Mouse (Mus musculus): Measurements from ENCODE around the gene Gltp. TPM values are rescaled to one million over a fixed set of nuclear protein-coding genes. Genes with fewer than 3 reads are reported as not detected.

Gene Gltp
- polyA plus RNA-seq, 1 experiment: 56.2 TPM

- peaks cover 8% of the 10 kb centered on the region for H3K36me3 ChIP-seq (replicated peaks; ENCODE audit: low read length)
- no peak overlapping the region for H3K4me3 ChIP-seq (replicated peaks)
- TF ChIP-seq FLI1 (IDR thresholded peaks at IDR 0.05; ENCODE audit: low read length): no peak
- no peak for TF ChIP-seq GATA1 (IDR thresholded peaks at IDR 0.05; ENCODE audit: borderline replicate concordance, low read length)
- H3K4me1 ChIP-seq: peaks cover 46% of the 10 kb centered on the region
- H3K27me3 ChIP-seq (replicated peaks): peaks cover 20% of the 10 kb centered on the region
- H3K9me3 ChIP-seq: peaks cover 4% of the 10 kb centered on the region
These were observed 26.0 kb downstream of the Gltp start for GRCm38 (mm10) chr5:114664750-114665149.

- Histone ChIP-seq H3K27me3 (replicated peaks) (peaks cover 27% of the 10 kb centered on the region), H3K4me3 (replicated peaks) (no peak overlapping the region), H3K9me3 (peaks cover 4% of the 10 kb centered on the region), H3K36me3 (replicated peaks; ENCODE audit: low read length) (peaks cover 3% of the 10 kb centered on the region), H3K4me1 (peaks cover 46% of the 10 kb centered on the region)
- TF ChIP-seq FLI1 (IDR thresholded peaks at IDR 0.05; ENCODE audit: low read length) (no peak), GATA1 (IDR thresholded peaks at IDR 0.05; ENCODE audit: borderline replicate concordance, low read length) (no peak)
These were observed 26.6 kb downstream of the Gltp start for GRCm38 (mm10) chr5:114664139-114664538.

- TF ChIP-seq GATA1 (IDR thresholded peaks at IDR 0.05; ENCODE audit: borderline replicate concordance, low read length) (no peak), FLI1 (IDR thresholded peaks at IDR 0.05; ENCODE audit: low read length) (no peak)
- peak overlapping the region; percentile 51 for H3K4me3 ChIP-seq (replicated peaks)
- no peaks in the 10 kb centered on the region for H3K36me3 ChIP-seq (replicated peaks; ENCODE audit: low read length)
- H3K4me1 ChIP-seq: peaks cover 48% of the 10 kb centered on the region
- peaks cover 57% of the 10 kb centered on the region for H3K27me3 ChIP-seq (replicated peaks)
- peaks cover 4% of the 10 kb centered on the region for H3K9me3 ChIP-seq
These were observed 29.8 kb downstream of the Gltp start for GRCm38 (mm10) chr5:114661029-114661428.

GRCm38 (mm10) chr5:114658255-114658654 lies 32.5 kb downstream of the Gltp start, which contains the start of gene Trpv4:
Gene Trpv4, minus strand, starts transcription at chr5:114658421.
- TF ChIP-seq GATA1 (IDR thresholded peaks at IDR 0.05; ENCODE audit: borderline replicate concordance, low read length) (no peak), FLI1 (IDR thresholded peaks at IDR 0.05; ENCODE audit: low read length) (no peak)
- Histone ChIP-seq H3K36me3 (replicated peaks; ENCODE audit: low read length) (no peaks in the 10 kb centered on the region), H3K4me1 (peaks cover 49% of the 10 kb centered on the region), H3K9me3 (peaks cover 4% of the 10 kb centered on the region), H3K27me3 (replicated peaks) (peaks cover 75% of the 10 kb centered on the region), H3K4me3 (replicated peaks) (peak within 1 kb of the TSS; percentile 78)

GRCm38 (mm10) chr5:114657426-114657825 lies 33.4 kb downstream of the Gltp start:
- Histone ChIP-seq H3K27me3 (replicated peaks) (peaks cover 81% of the 10 kb centered on the region), H3K4me1 (peaks cover 49% of the 10 kb centered on the region), H3K4me3 (replicated peaks) (peak overlapping the region; percentile 17), H3K9me3 (peaks cover 4% of the 10 kb centered on the region), H3K36me3 (replicated peaks; ENCODE audit: low read length) (no peaks in the 10 kb centered on the region)
- no peak for TF ChIP-seq GATA1 (IDR thresholded peaks at IDR 0.05; ENCODE audit: borderline replicate concordance, low read length)
- TF ChIP-seq FLI1 (IDR thresholded peaks at IDR 0.05; ENCODE audit: low read length): no peak

- Histone ChIP-seq H3K36me3 (replicated peaks; ENCODE audit: low read length) (no peaks in the 10 kb centered on the region), H3K4me1 (peaks cover 51% of the 10 kb centered on the region), H3K27me3 (replicated peaks) (peaks cover 87% of the 10 kb centered on the region), H3K9me3 (no peaks in the 10 kb centered on the region), H3K4me3 (replicated peaks) (no peak overlapping the region)
- TF ChIP-seq FLI1 (IDR thresholded peaks at IDR 0.05; ENCODE audit: low read length): no peak
- no peak for TF ChIP-seq GATA1 (IDR thresholded peaks at IDR 0.05; ENCODE audit: borderline replicate concordance, low read length)
These were observed 34.5 kb downstream of the Gltp start for GRCm38 (mm10) chr5:114656305-114656704.

- H3K27me3 ChIP-seq (replicated peaks): peaks cover 89% of the 10 kb centered on the region
- H3K4me1 ChIP-seq: peaks cover 52% of the 10 kb centered on the region
- no peaks in the 10 kb centered on the region for H3K9me3 ChIP-seq
- H3K4me3 ChIP-seq (replicated peaks): no peak overlapping the region
- TF ChIP-seq GATA1 (IDR thresholded peaks at IDR 0.05; ENCODE audit: borderline replicate concordance, low read length): no peak
- H3K36me3 ChIP-seq (replicated peaks; ENCODE audit: low read length): no peaks in the 10 kb centered on the region
These were observed 35.1 kb downstream of the Gltp start for GRCm38 (mm10) chr5:114655721-114656120.

GRCm38 (mm10) chr5:114653656-114654437 lies 36.9 kb downstream of the Gltp start:
- H3K27me3 ChIP-seq (replicated peaks): peaks cover 84% of the 10 kb centered on the region
- no peak overlapping the region for H3K4me3 ChIP-seq (replicated peaks)
- H3K9me3 ChIP-seq: no peaks in the 10 kb centered on the region
- H3K36me3 ChIP-seq (replicated peaks; ENCODE audit: low read length): no peaks in the 10 kb centered on the region
- TF ChIP-seq FLI1 (IDR thresholded peaks at IDR 0.05; ENCODE audit: low read length) (no peak), GATA1 (IDR thresholded peaks at IDR 0.05; ENCODE audit: borderline replicate concordance, low read length) (no peak)
- peaks cover 62% of the 10 kb centered on the region for H3K4me1 ChIP-seq

GRCm38 (mm10) chr5:114651449-114651848 lies 39.3 kb downstream of the Gltp start:
- Histone ChIP-seq H3K9me3 (no peaks in the 10 kb centered on the region), H3K4me3 (replicated peaks) (no peak overlapping the region), H3K27me3 (replicated peaks) (peaks cover 80% of the 10 kb centered on the region), H3K4me1 (peaks cover 71% of the 10 kb centered on the region), H3K36me3 (replicated peaks; ENCODE audit: low read length) (no peaks in the 10 kb centered on the region)
- no peak for TF ChIP-seq GATA1 (IDR thresholded peaks at IDR 0.05; ENCODE audit: borderline replicate concordance, low read length)
- TF ChIP-seq FLI1 (IDR thresholded peaks at IDR 0.05; ENCODE audit: low read length): no peak

GRCm38 (mm10) chr5:114651002-114651401 lies 39.8 kb downstream of the Gltp start:
- Histone ChIP-seq H3K4me3 (replicated peaks) (peak overlapping the region; percentile 46), H3K27me3 (replicated peaks) (peaks cover 77% of the 10 kb centered on the region), H3K9me3 (no peaks in the 10 kb centered on the region), H3K36me3 (replicated peaks; ENCODE audit: low read length) (no peaks in the 10 kb centered on the region), H3K4me1 (peaks cover 73% of the 10 kb centered on the region)
- TF ChIP-seq GATA1 (IDR thresholded peaks at IDR 0.05; ENCODE audit: borderline replicate concordance, low read length): no peak

All from megakaryocyte, embryonic 14.5 days (primary cell).